Mouse (Mus musculus): ENCODE data around the gene Cnot2. TPM values are rescaled to one million over a fixed set of nuclear protein-coding genes. Genes with fewer than 3 reads are reported as not detected.

Gene Cnot2
- polyA plus RNA-seq, 1 experiment from 2014 or later = 127 TPM

- WGBS = 90% methylated on average over 10 of the region's 10 CpGs
- no peak for ATAC-seq
Measured at GRCm38 (mm10) chr10:116444371-116444770, 136.9 kb downstream of the Cnot2 start.

GRCm38 (mm10) chr10:116440946-116441345 lies 140.4 kb downstream of the Cnot2 start:
- DNase-seq (ENCODE audit: low spot score) = no peak

More at GRCm38 (mm10) chr10:116444371-116444770, 136.9 kb downstream of the Cnot2 start:
- H3K9ac ChIP-seq (ENCODE audit: low read length) = no peak overlapping the region
- no peak overlapping the region for H3K27ac ChIP-seq (ENCODE audit: low read depth, low read length)
- no peaks in the 10 kb centered on the region for H3K9me3 ChIP-seq (replicated peaks; ENCODE audit: control insufficient read depth, low read length)
- H3K4me2 ChIP-seq (ENCODE audit: low read length) = no peak overlapping the region
- no peaks in the 10 kb centered on the region for H3K4me1 ChIP-seq (ENCODE audit: control insufficient read depth, insufficient read depth, low read length)
- no peaks in the 10 kb centered on the region for H3K27me3 ChIP-seq (replicated peaks; ENCODE audit: control insufficient read depth, insufficient read depth, low read length)
- H3K36me3 ChIP-seq (ENCODE audit: control insufficient read depth, insufficient read depth, low read length) = no peaks in the 10 kb centered on the region
- DNase-seq (ENCODE audit: low spot score) = no peak
- H3K4me3 ChIP-seq (ENCODE audit: low read depth, low read length) = no peak overlapping the region

DNA sequence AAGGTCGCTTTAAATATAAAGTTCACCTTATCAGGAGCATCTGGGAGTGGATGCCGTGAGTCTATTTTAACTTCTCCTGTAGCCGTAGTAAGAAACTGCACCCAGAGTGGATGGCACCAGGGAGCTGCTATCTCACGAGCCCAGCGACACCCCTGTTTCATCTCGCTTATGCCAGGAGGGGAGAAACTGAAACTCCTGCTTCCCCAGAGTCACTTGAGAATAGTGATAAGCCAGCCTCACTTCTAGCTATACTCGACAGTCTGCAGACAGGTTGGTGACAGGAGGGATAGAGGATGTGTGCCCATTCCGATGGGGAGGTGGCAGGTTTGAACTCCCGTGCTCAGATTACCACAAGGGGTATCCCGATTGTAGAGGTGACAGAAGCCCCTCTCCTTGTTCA lies 141.2 kb downstream of the Cnot2 start:
- Histone ChIP-seq H3K9me3 (replicated peaks; ENCODE audit: control insufficient read depth, low read length) (no peaks in the 10 kb centered on the region), H3K9ac (ENCODE audit: low read length) (no peak overlapping the region), H3K4me3 (ENCODE audit: low read depth, low read length) (no peak overlapping the region), H3K36me3 (ENCODE audit: control insufficient read depth, insufficient read depth, low read length) (no peaks in the 10 kb centered on the region), H3K27ac (ENCODE audit: low read depth, low read length) (no peak overlapping the region), H3K4me1 (ENCODE audit: control insufficient read depth, insufficient read depth, low read length) (no peaks in the 10 kb centered on the region), H3K27me3 (replicated peaks; ENCODE audit: control insufficient read depth, insufficient read depth, low read length) (no peaks in the 10 kb centered on the region), H3K4me2 (ENCODE audit: low read length) (no peak overlapping the region)
- DNase-seq (ENCODE audit: low spot score) (no peak), ATAC-seq (no peak)
- WGBS = 96% methylated on average over 10 of the region's 10 CpGs

More at GRCm38 (mm10) chr10:116440946-116441345, 140.4 kb downstream of the Cnot2 start:
- Histone ChIP-seq H3K27ac (ENCODE audit: low read depth, low read length) (no peak overlapping the region), H3K4me3 (ENCODE audit: low read depth, low read length) (no peak overlapping the region), H3K4me2 (ENCODE audit: low read length) (no peak overlapping the region), H3K9ac (ENCODE audit: low read length) (no peak overlapping the region), H3K36me3 (ENCODE audit: control insufficient read depth, insufficient read depth, low read length) (no peaks in the 10 kb centered on the region), H3K27me3 (replicated peaks; ENCODE audit: control insufficient read depth, insufficient read depth, low read length) (no peaks in the 10 kb centered on the region), H3K9me3 (replicated peaks; ENCODE audit: control insufficient read depth, low read length) (no peaks in the 10 kb centered on the region), H3K4me1 (ENCODE audit: control insufficient read depth, insufficient read depth, low read length) (no peaks in the 10 kb centered on the region)
- WGBS = 96% methylated on average over 7 of the region's 7 CpGs
- no peak for ATAC-seq

- H3K4me2 ChIP-seq (ENCODE audit: low read length) = no peak overlapping the region
- no peak overlapping the region for H3K9ac ChIP-seq (ENCODE audit: low read length)
- ATAC-seq = no peak
- WGBS = 86% methylated on average over 12 of the region's 12 CpGs
- no peak overlapping the region for H3K27ac ChIP-seq (ENCODE audit: low read depth, low read length)
- no peak overlapping the region for H3K4me3 ChIP-seq (ENCODE audit: low read depth, low read length)
- no peaks in the 10 kb centered on the region for H3K9me3 ChIP-seq (replicated peaks; ENCODE audit: control insufficient read depth, low read length)
- no peaks in the 10 kb centered on the region for H3K36me3 ChIP-seq (ENCODE audit: control insufficient read depth, insufficient read depth, low read length)
- DNase-seq (ENCODE audit: low spot score) = no peak
- H3K27me3 ChIP-seq (replicated peaks; ENCODE audit: control insufficient read depth, insufficient read depth, low read length) = no peaks in the 10 kb centered on the region
- H3K4me1 ChIP-seq (ENCODE audit: control insufficient read depth, insufficient read depth, low read length) = no peaks in the 10 kb centered on the region
Measured at GRCm38 (mm10) chr10:116435455-116435854, 145.9 kb downstream of the Cnot2 start.

Small RNA genes lying within 50 kb of the gene (microRNA-seq; reads per million reads assigned to microRNA genes)
- gene Gm25190 = not detected

Other genes starting within 250 kb of the Cnot2 start
- gene Kcnmb4, start 107.6 kb downstream of the Cnot2 start, polyA plus RNA-seq (2014; fragmentation: Nextera tagmentation; extraction: Ambion mirVana) = 17.5 and 18.0 TPM in 2 replicates